Mouse (Mus musculus) olfactory bulb, adult 2 months (tissue): ENCODE measurements around the gene Gstz1. TPM values are rescaled to one million over a fixed set of nuclear protein-coding genes. Genes with fewer than 3 reads are reported as not detected.

Source experiments
- H3K27ac ChIP-seq: fragments of 200-500 bp; 2 replicates; pipeline ENCODE4 v1.5.1; 2012; ENCODE audit warnings: low read depth, low read length; ENCODE audit not compliant: insufficient read depth
- H3K4me1 ChIP-seq: fragments of 200-500 bp; 2 replicates; pipeline ENCODE4 v1.6.1; 2012; ENCODE audit warnings: low read length; ENCODE audit not compliant: control insufficient read depth, insufficient read depth
- H3K4me3 ChIP-seq: fragments of 200-500 bp; 2 replicates; pipeline ENCODE4 v1.5.1; 2012; ENCODE audit warnings: mild to moderate bottlenecking, low read depth, low read length, moderate library complexity; ENCODE audit not compliant: insufficient read depth
- CTCF ChIP-seq: fragments of 200-500 bp; IDR thresholded peaks from 2 replicates; pipeline ENCODE4 v1.5.1; 2012; ENCODE audit warnings: low read depth, mild to moderate bottlenecking, low read length, moderate library complexity; ENCODE audit not compliant: insufficient read depth
- POLR2A ChIP-seq: fragments of 200-500 bp; IDR thresholded peaks from 2 replicates; pipeline ENCODE4 v1.6.1; 2012; ENCODE audit warnings: mild to moderate bottlenecking, low read depth, low read length, moderate library complexity; ENCODE audit not compliant: insufficient read depth
- WGBS: fragments of 180-500 bp; shearing (Covaris S2); methylation state at CpG from one replicate; pipeline ENCODE4 v1.1.7; 2018; 5-methylcytosine and 5-hydroxymethylcytosine counted together
- polyA plus RNA-seq: library from polyadenylated mRNA; stranded (reverse); fragments of >200 nt; gene quantifications from 2 replicates; pipeline ENCODE4 v1.2.4, GENCODE M21; 2012; ENCODE audit warnings: low replicate concordance; ENCODE audit not compliant: missing spikeins, insufficient read depth, insufficient read length

Gene Gstz1
- not detected in 2 replicates for polyA plus RNA-seq

DNA sequence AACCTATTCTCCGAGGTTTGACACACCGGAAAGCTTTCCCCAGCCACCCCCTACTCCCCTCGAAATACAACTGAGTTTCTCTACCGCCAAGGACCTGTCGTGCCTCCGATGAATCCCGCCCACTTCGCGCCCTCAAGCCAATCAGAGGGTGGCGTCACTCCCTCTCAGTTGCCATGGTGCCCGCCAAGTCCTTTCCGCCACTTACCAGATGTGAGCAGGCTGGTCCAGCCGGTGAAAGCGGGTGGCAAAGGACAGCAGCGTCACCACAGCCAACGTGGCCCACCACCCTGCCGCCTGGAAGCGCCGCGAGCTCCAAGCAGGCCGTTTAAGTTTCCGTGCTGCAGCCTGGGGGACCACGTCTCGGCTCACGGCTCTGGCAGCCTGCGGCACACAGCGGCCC lies at the start of gene Gstz1:
Gene Gstz1, plus strand, starts transcription at position 200 of the 400 bp plus-strand sequence.
- peak within 1 kb of the TSS; percentile 86 for H3K27ac ChIP-seq
- TF ChIP-seq CTCF (no peak), POLR2A (no peak; the same call in 1 of the 2 replicates)
- peak within 1 kb of the TSS; percentile 70 for H3K4me3 ChIP-seq
- H3K4me1 ChIP-seq = no peaks in the 10 kb centered on the region
- under 1% methylated on average over 27 of the region's 27 CpGs for WGBS

GRCm38 (mm10) chr12:87100331-87100730 lies 46.6 kb upstream of the Gstz1 start:
- TF ChIP-seq POLR2A (no peak), CTCF (no peak)
- 68% methylated on average over 4 of the region's 4 CpGs for WGBS
- Histone ChIP-seq H3K27ac (no peak overlapping the region), H3K4me3 (no peak overlapping the region), H3K4me1 (peaks cover 10% of the 10 kb centered on the region)

DNA sequence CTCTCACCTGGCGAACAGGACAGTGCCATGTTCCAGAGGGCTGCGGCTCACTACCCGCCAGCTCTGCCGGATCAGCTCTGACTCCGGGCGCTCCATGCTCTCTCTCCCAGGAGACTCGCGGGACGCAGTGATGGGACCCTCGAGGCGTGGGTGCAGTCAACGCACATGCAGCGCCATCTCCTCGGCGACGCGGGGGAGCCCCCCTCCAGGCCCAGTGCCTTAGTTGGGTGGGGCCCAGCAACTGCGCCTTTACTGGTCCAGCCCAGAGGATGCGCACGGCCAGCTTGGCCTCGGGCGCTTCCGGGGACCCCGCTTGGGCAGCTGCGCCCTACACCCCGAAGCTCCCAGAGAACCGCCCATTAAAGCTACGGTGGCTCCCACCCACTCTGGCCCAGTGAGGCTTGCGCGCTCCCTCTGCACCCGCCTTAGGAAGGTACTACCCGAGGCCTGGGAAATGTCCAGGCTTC lies 44.8 kb upstream of the Gstz1 start, which contains the start of gene Ngb:
Gene Ngb, minus strand, starts transcription at position 375 of the 467 bp plus-strand sequence.
- WGBS = 3% methylated on average over 32 of the region's 32 CpGs
- H3K27ac ChIP-seq = no peak within 1 kb of the TSS
- H3K4me1 ChIP-seq = peaks cover 10% of the 10 kb centered on the region
- peak within 1 kb of the TSS; percentile 37 for H3K4me3 ChIP-seq
- no peak for TF ChIP-seq POLR2A
- no peak for TF ChIP-seq CTCF

- TF ChIP-seq POLR2A (no peak), CTCF (no peak)
- WGBS = 92% methylated on average over 4 of the region's 4 CpGs
- H3K27ac ChIP-seq = no peak overlapping the region
- H3K4me1 ChIP-seq = peaks cover 14% of the 10 kb centered on the region
- no peak overlapping the region for H3K4me3 ChIP-seq
Observed at GRCm38 (mm10) chr12:87103471-87103870, 43.5 kb upstream of the Gstz1 start.

GRCm38 (mm10) chr12:87104796-87105195 lies 42.2 kb upstream of the Gstz1 start:
- TF ChIP-seq CTCF = no peak
- TF ChIP-seq POLR2A = no peak
- Histone ChIP-seq H3K4me1 (peaks cover 14% of the 10 kb centered on the region), H3K4me3 (no peak overlapping the region), H3K27ac (no peak overlapping the region)
- 76% methylated on average over 4 of the region's 4 CpGs for WGBS

- 52% methylated on average over 3 of the region's 3 CpGs for WGBS
- H3K4me1 ChIP-seq = peaks cover 10% of the 10 kb centered on the region
- TF ChIP-seq CTCF = no peak
- no peak for TF ChIP-seq POLR2A
- no peak overlapping the region for H3K27ac ChIP-seq
- no peak overlapping the region for H3K4me3 ChIP-seq
Observed at GRCm38 (mm10) chr12:87107357-87107977, 39.5 kb upstream of the Gstz1 start.

- no peaks in the 10 kb centered on the region for H3K4me1 ChIP-seq
- no peak for TF ChIP-seq CTCF
- no peak for TF ChIP-seq POLR2A
- 98% methylated on average over 4 of the region's 4 CpGs for WGBS
Observed at GRCm38 (mm10) chr12:87121918-87122589, 24.9 kb upstream of the Gstz1 start.

DNA sequence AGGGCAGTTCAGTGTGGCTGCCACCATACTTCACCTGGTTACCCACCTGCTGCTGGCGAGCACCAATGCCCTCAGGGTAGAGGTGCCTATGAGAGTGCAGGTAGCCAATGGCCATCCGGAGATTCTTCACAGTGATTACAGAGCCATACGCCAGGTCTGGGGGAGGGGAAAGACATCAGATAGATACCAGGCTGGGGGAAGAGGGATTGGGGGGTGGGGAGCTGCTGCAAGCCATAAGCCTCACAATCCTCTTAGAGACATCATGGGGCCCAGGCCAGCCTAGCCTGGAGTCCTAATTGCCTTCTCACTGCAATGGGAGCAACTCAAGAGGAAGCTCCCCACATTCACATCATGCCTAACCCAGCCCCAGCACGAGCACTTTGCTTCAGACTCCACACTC lies 19.7 kb upstream of the Gstz1 start:
- TF ChIP-seq CTCF (no peak), POLR2A (no peak)
- whole genome bisulfite sequencing = 74% methylated on average over 4 of the region's 4 CpGs
- Histone ChIP-seq H3K4me1 (no peaks in the 10 kb centered on the region), H3K4me3 (no peak overlapping the region), H3K27ac (no peak overlapping the region)

More at GRCm38 (mm10) chr12:87121918-87122589, 24.9 kb upstream of the Gstz1 start:
- no peak overlapping the region for H3K4me3 ChIP-seq
- no peak overlapping the region for H3K27ac ChIP-seq

DNA sequence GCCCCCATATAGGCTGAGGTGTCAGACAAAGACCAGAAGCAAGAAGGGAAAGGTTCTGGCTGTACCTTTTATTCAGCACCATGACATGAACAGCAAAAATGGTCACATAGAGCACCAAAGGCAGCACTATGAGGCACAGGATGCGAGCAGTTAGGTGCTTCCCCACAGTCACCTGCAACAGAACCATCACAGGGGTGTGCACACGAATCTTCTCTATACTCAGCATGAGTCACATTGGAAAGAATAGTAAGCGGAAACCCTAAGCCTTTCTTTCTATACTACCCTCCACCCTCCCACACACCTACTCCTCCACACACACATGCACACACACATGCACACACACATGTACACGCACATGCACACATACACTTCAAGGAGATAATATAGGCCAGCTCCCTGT lies 16.7 kb upstream of the Gstz1 start:
- Histone ChIP-seq H3K4me3 (no peak overlapping the region), H3K27ac (no peak overlapping the region), H3K4me1 (no peaks in the 10 kb centered on the region)
- no peak for TF ChIP-seq CTCF
- TF ChIP-seq POLR2A = no peak
- 80% methylated on average over 4 of the region's 4 CpGs for WGBS
